Mouse (Mus musculus) spleen, adult 2 months (tissue): ENCODE data around the gene Nek2.

Experiments used
- CTCF ChIP-seq: fragments of 200-500 bp; IDR thresholded peaks from 2 replicates; pipeline ENCODE4 v1.5.1; 2011; ENCODE audit warnings: mild to moderate bottlenecking, inconsistent platforms; ENCODE audit not compliant: insufficient read depth, insufficient read length, insufficient replicate concordance; ENCODE audit errors: extremely low read depth
- POLR2A ChIP-seq: fragments of 200-500 bp; IDR thresholded peaks from 2 replicates; pipeline ENCODE4 v1.6.1; 2011; ENCODE audit warnings: low read depth, low read length, inconsistent platforms

- no peak for TF ChIP-seq CTCF
- no peak for TF ChIP-seq POLR2A
Observed at GRCm38 (mm10) chr1:191777521-191777920, 43.7 kb upstream of the Nek2 start.
